In the genomic region with DNA sequence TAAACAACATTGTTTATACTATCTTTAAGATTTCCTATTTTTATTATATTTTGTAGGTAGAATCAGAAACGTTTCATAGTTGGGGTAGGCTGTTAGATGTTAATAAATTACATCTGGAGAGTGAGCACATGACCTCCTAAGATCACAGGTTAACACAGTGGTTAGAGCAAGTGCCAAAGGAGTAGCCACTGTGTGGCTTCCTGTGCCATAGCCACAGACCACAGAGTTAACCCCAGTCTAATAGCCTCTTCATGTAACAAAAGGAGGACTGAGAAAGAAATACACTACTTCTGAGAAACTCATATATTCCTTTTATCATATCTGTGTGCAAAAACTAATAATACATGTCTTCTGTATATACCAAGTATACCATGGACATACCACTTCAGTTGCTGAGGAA, we compare ENCODE assay signal across 37 mouse cellular contexts. TPM values are rescaled to one million over a fixed set of nuclear protein-coding genes. Genes with fewer than 3 reads are reported as not detected.
"Had no signal": no experiment of that assay in that cellular context is flagged by ENCODE, and none has a peak within 500 bp of the region (broad histone marks: within the 10 kb centered on the region; RNA-seq: fewer than 3 reads in every experiment).

No protein-coding gene starts in this region.

- H3K4me1 ChIP-seq: heart, embryonic 10.5 days; heart, embryonic 12.5 days; heart, embryonic 13.5 days; heart, embryonic 15.5 days; hindbrain, embryonic 10.5 days; hindbrain, embryonic 12.5 days; hindbrain, embryonic 13.5 days; hindbrain, embryonic 15.5 days; intestine, embryonic 15.5 days; kidney, embryonic 15.5 days had no signal

- H3K4me3 ChIP-seq: heart, embryonic 10.5 days; heart, embryonic 12.5 days; heart, embryonic 13.5 days; heart, embryonic 15.5 days; hindbrain, embryonic 10.5 days; hindbrain, embryonic 12.5 days; hindbrain, embryonic 13.5 days; hindbrain, embryonic 15.5 days; intestine, embryonic 15.5 days; kidney, embryonic 15.5 days; layer of hippocampus, adult 2 months; left cerebral cortex, adult 2 months had no signal

- ATAC-seq: hindbrain, embryonic 16.5 days; hindbrain, postnatal 0 days; inflammation-experienced regulatory T-cells, adult 6 months; intestine, embryonic 15.5 days; intestine, embryonic 16.5 days; intestine, postnatal 0 days had no signal

- DNase-seq: heart, postnatal 10 days; heart, postnatal 14 days; heart, postnatal 36 days; heart, postnatal 4 days; kidney, adult 18-20 months; kidney, adult 8-10 months; kidney, postnatal 10 days; kidney, postnatal 14 days; kidney, postnatal 25 days; kidney, postnatal 36 days; kidney, postnatal 4 days; layer of hippocampus, adult 9-11 months; layer of hippocampus, postnatal 36 days had no signal

- H3K9ac ChIP-seq: heart, embryonic 12.5 days; heart, embryonic 13.5 days; heart, embryonic 15.5 days; hindbrain, embryonic 12.5 days; hindbrain, embryonic 13.5 days; hindbrain, embryonic 14.5 days; hindbrain, embryonic 15.5 days; intestine, embryonic 15.5 days; kidney, embryonic 15.5 days had no signal

- H3K27ac ChIP-seq: heart, embryonic 10.5 days; heart, embryonic 13.5 days; heart, embryonic 15.5 days; hindbrain, embryonic 10.5 days; hindbrain, embryonic 12.5 days; hindbrain, embryonic 13.5 days; hindbrain, embryonic 14.5 days; hindbrain, embryonic 15.5 days; hindbrain, postnatal 0 days; intestine, embryonic 15.5 days; kidney, embryonic 15.5 days; kidney, postnatal 0 days; layer of hippocampus, adult 2 months; left cerebral cortex, adult 2 months had no signal

- H3K27me3 ChIP-seq: heart, embryonic 12.5 days; heart, embryonic 13.5 days; heart, embryonic 15.5 days; hindbrain, embryonic 12.5 days; hindbrain, embryonic 13.5 days; hindbrain, embryonic 15.5 days; intestine, embryonic 15.5 days; kidney, embryonic 15.5 days had no signal

- H3K4me2 ChIP-seq: heart, embryonic 11.5 days; heart, embryonic 12.5 days; heart, embryonic 13.5 days; heart, embryonic 15.5 days; hindbrain, embryonic 12.5 days; hindbrain, embryonic 13.5 days; hindbrain, embryonic 14.5 days; hindbrain, embryonic 15.5 days; intestine, embryonic 15.5 days; kidney, embryonic 15.5 days had no signal

- H3K9me3 ChIP-seq: heart, embryonic 10.5 days; heart, embryonic 12.5 days; heart, embryonic 13.5 days; heart, embryonic 15.5 days; hindbrain, embryonic 10.5 days; hindbrain, embryonic 12.5 days; hindbrain, embryonic 13.5 days; hindbrain, embryonic 15.5 days; intestine, embryonic 15.5 days; kidney, embryonic 15.5 days had no signal

RNA-seq across cellular contexts. Expression of a gene that starts 29.1 kb away (rescaled TPM):
- polyA plus RNA-seq: heart, embryonic 11.5 days; heart, embryonic 12.5 days; heart, embryonic 14.5 days; heart, postnatal 0 days; hindbrain, embryonic 10.5 days; hindbrain, embryonic 12.5 days; hindbrain, embryonic 13.5 days; hindbrain, embryonic 14.5 days; hindbrain, postnatal 0 days; intestine, embryonic 14.5 days; kidney, embryonic 14.5 days had no signal

RNA-seq across cellular contexts. Expression of a gene that starts 37.0 kb away (rescaled TPM):
- polyA plus RNA-seq: inflammation-experienced regulatory T-cells, adult 6 months had no signal
